Mouse (Mus musculus): ENCODE results near the gene Bcl6b. TPM values are rescaled to one million over a fixed set of nuclear protein-coding genes. Genes with fewer than 3 reads are reported as not detected.

The Bcl6b gene
- total and polyA plus RNA-seq, 2 experiments from 2014 or later: 2.4 to 3.8 TPM

GRCm38 (mm10) chr11:70242591-70242990 lies 13.0 kb upstream of the Bcl6b start:
- WGBS: 69% methylated on average over 11 of the region's 11 CpGs
- DNase-seq (ENCODE audit: low spot score) (no peak), ATAC-seq (ENCODE audit: low FRiP score) (no peak)
- no peak overlapping the region for H3K4me3 ChIP-seq (ENCODE audit: low read depth, low read length)
- 0 out of 2 replicates have a peak, but pooled peaks cover 3% of the 10 kb centered on the region for H3K4me1 ChIP-seq (ENCODE audit: insufficient read depth, low read length)
- H3K27me3 ChIP-seq (ENCODE audit: insufficient read depth, low read length): 0 out of 2 replicates have a peak, but pooled peaks cover 2% of the 10 kb centered on the region
- H3K4me2 ChIP-seq (ENCODE audit: low read depth, low read length, poor library complexity, severe bottlenecking): no peak overlapping the region
- no peak overlapping the region for H3K9ac ChIP-seq (replicated peaks; ENCODE audit: low read length, poor library complexity, severe bottlenecking)
- H3K9me3 ChIP-seq (ENCODE audit: low read length): no peaks in the 10 kb centered on the region
- no peak overlapping the region for H3K27ac ChIP-seq (ENCODE audit: low read depth, low read length)
- no peaks in the 10 kb centered on the region for H3K36me3 ChIP-seq (ENCODE audit: insufficient read depth, low read length)
- TF ChIP-seq CTCF (IDR thresholded peaks at IDR 0.05): no peak

- Histone ChIP-seq H3K36me3 (ENCODE audit: insufficient read depth, low read length) (peaks cover 12% of the 10 kb centered on the region; the same call in 1 of the 2 replicates), H3K9ac (replicated peaks; ENCODE audit: low read length, poor library complexity, severe bottlenecking) (peak within 1 kb of the TSS; percentile 86), H3K9me3 (ENCODE audit: low read length) (no peaks in the 10 kb centered on the region), H3K27ac (ENCODE audit: low read depth, low read length) (peak within 1 kb of the TSS; percentile 92), H3K4me1 (ENCODE audit: insufficient read depth, low read length) (peaks cover 9% of the 10 kb centered on the region; the same call in 1 of the 2 replicates), H3K27me3 (ENCODE audit: insufficient read depth, low read length) (0 out of 2 replicates have a peak, but pooled peaks cover 2% of the 10 kb centered on the region), H3K4me2 (ENCODE audit: low read depth, low read length, poor library complexity, severe bottlenecking) (peak within 1 kb of the TSS; percentile 88), H3K4me3 (ENCODE audit: low read depth, low read length) (peak within 1 kb of the TSS; percentile 77)
- no peak for TF ChIP-seq CTCF (IDR thresholded peaks at IDR 0.05)
- peak; percentile 52 for ATAC-seq (ENCODE audit: low FRiP score)
- peak; percentile 89 for DNase-seq (ENCODE audit: low spot score)
- under 1% methylated on average over 31 of the region's 35 CpGs for WGBS
Measured at GRCm38 (mm10) chr11:70239541-70240279, 10.1 kb upstream of the Bcl6b start, which contains the start of the genes Gm21988 and Rnasek. Gene Gm21988, minus strand, starts transcription at chr11:70239830. Gene Rnasek, minus strand, starts transcription at chr11:70239842.

DNA sequence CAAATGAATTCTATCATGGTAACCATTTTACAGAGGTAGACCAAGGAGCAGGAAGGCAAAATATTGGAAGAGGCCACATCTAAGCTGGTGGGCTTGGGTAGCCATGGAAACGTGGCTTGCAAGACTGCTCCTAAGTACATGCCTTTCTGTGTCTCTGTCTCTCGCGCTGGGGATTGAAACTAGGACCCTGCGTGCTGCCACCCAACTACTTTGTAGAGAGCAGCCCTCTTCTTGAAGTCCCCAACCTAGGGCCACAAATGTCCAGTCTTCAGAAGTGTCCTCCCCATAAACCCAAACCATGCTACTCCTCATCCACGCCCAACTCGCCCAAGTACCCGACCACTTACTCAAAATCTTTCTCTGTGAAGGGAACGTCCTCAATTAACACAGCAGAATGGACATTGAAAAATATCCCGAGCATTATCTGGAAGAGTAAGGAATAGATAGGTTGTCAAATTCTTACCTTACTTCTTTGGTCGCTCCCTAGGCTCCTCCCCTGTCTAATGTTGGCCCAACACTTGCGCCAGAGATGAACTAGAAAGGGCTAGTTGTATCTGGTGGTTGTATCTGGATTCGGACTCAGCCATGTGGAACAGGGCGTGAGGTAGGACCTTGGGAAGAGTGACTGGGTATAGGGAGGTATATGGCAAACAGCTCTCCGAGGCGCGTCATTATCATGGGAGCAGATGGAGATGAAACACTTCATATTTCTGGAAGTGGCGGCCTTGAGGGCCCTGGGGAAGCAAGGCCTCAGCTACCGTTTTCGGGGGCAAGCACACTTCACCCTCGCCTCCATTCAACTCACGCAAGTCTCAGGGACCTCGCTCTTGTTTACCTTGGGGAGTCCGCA lies 9.2 kb upstream of the Bcl6b start:
- Histone ChIP-seq H3K4me1 (ENCODE audit: insufficient read depth, low read length) (peaks cover 9% of the 10 kb centered on the region; the same call in 1 of the 2 replicates), H3K27me3 (ENCODE audit: insufficient read depth, low read length) (0 out of 2 replicates have a peak, but pooled peaks cover 2% of the 10 kb centered on the region), H3K4me2 (ENCODE audit: low read depth, low read length, poor library complexity, severe bottlenecking) (peak overlapping the region; percentile 88), H3K27ac (ENCODE audit: low read depth, low read length) (peak overlapping the region; percentile 92), H3K4me3 (ENCODE audit: low read depth, low read length) (peak overlapping the region; percentile 77), H3K9me3 (ENCODE audit: low read length) (no peaks in the 10 kb centered on the region), H3K36me3 (ENCODE audit: insufficient read depth, low read length) (peaks cover 15% of the 10 kb centered on the region; the same call in 1 of the 2 replicates), H3K9ac (replicated peaks; ENCODE audit: low read length, poor library complexity, severe bottlenecking) (peak overlapping the region; percentile 86)
- 11% methylated on average over 23 of the region's 23 CpGs for WGBS
- TF ChIP-seq CTCF (IDR thresholded peaks at IDR 0.05): no peak
- DNase-seq (ENCODE audit: low spot score) (no peak), ATAC-seq (ENCODE audit: low FRiP score) (no peak)

- peak; percentile 94 for ATAC-seq (ENCODE audit: low FRiP score)
- peak within 1 kb of the TSS; percentile 86 for H3K9ac ChIP-seq (replicated peaks; ENCODE audit: low read length, poor library complexity, severe bottlenecking)
- no peaks in the 10 kb centered on the region for H3K9me3 ChIP-seq (ENCODE audit: low read length)
- peak within 1 kb of the TSS; percentile 88 for H3K4me2 ChIP-seq (ENCODE audit: low read depth, low read length, poor library complexity, severe bottlenecking)
- 0 out of 2 replicates have a peak, but pooled peaks cover under 1% of the 10 kb centered on the region for H3K27me3 ChIP-seq (ENCODE audit: insufficient read depth, low read length)
- peak; percentile 71 for TF ChIP-seq CTCF (IDR thresholded peaks at IDR 0.05)
- peak; percentile 97 for DNase-seq (ENCODE audit: low spot score)
- H3K36me3 ChIP-seq (ENCODE audit: insufficient read depth, low read length): peaks cover 15% of the 10 kb centered on the region; the same call in 1 of the 2 replicates
- H3K4me3 ChIP-seq (ENCODE audit: low read depth, low read length): peak within 1 kb of the TSS; percentile 77
- WGBS: under 1% methylated on average over 55 of the region's 70 CpGs
- H3K4me1 ChIP-seq (ENCODE audit: insufficient read depth, low read length): peaks cover 9% of the 10 kb centered on the region; the same call in 1 of the 2 replicates
- H3K27ac ChIP-seq (ENCODE audit: low read depth, low read length): peak within 1 kb of the TSS; percentile 92
Measured at GRCm38 (mm10) chr11:70237457-70238167, 8.0 kb upstream of the Bcl6b start, which contains the start of gene 0610010K14Rik. Gene 0610010K14Rik, minus strand, starts transcription at chr11:70237914.

GRCm38 (mm10) chr11:70236717-70237116 lies 7.1 kb upstream of the Bcl6b start:
- Histone ChIP-seq H3K4me1 (ENCODE audit: insufficient read depth, low read length) (peaks cover 9% of the 10 kb centered on the region; the same call in 1 of the 2 replicates), H3K4me2 (ENCODE audit: low read depth, low read length, poor library complexity, severe bottlenecking) (peak overlapping the region; percentile 88), H3K9me3 (ENCODE audit: low read length) (no peaks in the 10 kb centered on the region), H3K4me3 (ENCODE audit: low read depth, low read length) (peak overlapping the region; percentile 77), H3K27me3 (ENCODE audit: insufficient read depth, low read length) (no peaks in the 10 kb centered on the region), H3K36me3 (ENCODE audit: insufficient read depth, low read length) (peaks cover 15% of the 10 kb centered on the region; the same call in 1 of the 2 replicates), H3K27ac (ENCODE audit: low read depth, low read length) (peak overlapping the region; percentile 92; the same call in 1 of the 2 replicates), H3K9ac (replicated peaks; ENCODE audit: low read length, poor library complexity, severe bottlenecking) (peak overlapping the region; percentile 77)
- DNase-seq (ENCODE audit: low spot score) (no peak), ATAC-seq (ENCODE audit: low FRiP score) (no peak)
- WGBS: 19% methylated on average over 7 of the region's 7 CpGs
- TF ChIP-seq CTCF (IDR thresholded peaks at IDR 0.05): no peak

Measured in midbrain, postnatal 0 days (tissue).